Mouse (Mus musculus) liver, embryonic 14.5 days (tissue): ENCODE results near the gene Stk24.

ENCODE experiments used
- CTCF ChIP-seq: IDR thresholded peaks from 2 replicates; pipeline ENCODE4 v1.5.1; 2016; ENCODE audit warnings: antibody characterized with exemption, low read depth, control low read depth
- EP300 ChIP-seq: IDR thresholded peaks from 2 replicates; pipeline ENCODE4 v1.6.1; 2016; ENCODE audit warnings: antibody characterized with exemption, low read depth

- TF ChIP-seq EP300: no peak
- TF ChIP-seq CTCF: no peak
Measured at GRCm38 (mm10) chr14:121359015-121359414, 20.8 kb downstream of the Stk24 start.
